Mouse (Mus musculus) bone marrow, adult 2 months (tissue): Measurements from ENCODE around the gene Bcas1. TPM values are rescaled to one million over a fixed set of nuclear protein-coding genes. Genes with fewer than 3 reads are reported as not detected.

Experiments
- H3K27ac ChIP-seq: fragments of 200-500 bp; 2 replicates; pipeline ENCODE4 v1.5.1; 2012; ENCODE audit warnings: low read depth, mild to moderate bottlenecking, control low read depth, inconsistent platforms, low read length; ENCODE audit not compliant: control insufficient read depth, poor library complexity, insufficient read depth
- H3K4me1 ChIP-seq: fragments of 200-500 bp; 2 replicates; pipeline ENCODE4 v1.6.1; 2011; ENCODE audit warnings: low read length; ENCODE audit not compliant: control insufficient read depth, insufficient read depth
- H3K4me3 ChIP-seq: fragments of 200-500 bp; replicated peaks from 2 replicates; pipeline ENCODE3; 2011; ENCODE audit warnings: mild to moderate bottlenecking, low read depth, low read length, control low read depth; ENCODE audit not compliant: control insufficient read depth
- CTCF ChIP-seq: fragments of 200-500 bp; IDR thresholded peaks from 2 replicates; pipeline ENCODE4 v1.5.1; 2011; ENCODE audit warnings: low read length, control low read depth; ENCODE audit not compliant: control insufficient read depth, insufficient read depth
- POLR2A ChIP-seq: fragments of 200-500 bp; IDR thresholded peaks from 2 replicates; pipeline ENCODE4 v1.6.1; 2011; ENCODE audit warnings: low read depth, mild to moderate bottlenecking, control low read depth, low read length, borderline replicate concordance; ENCODE audit not compliant: control insufficient read depth
- WGBS: fragments of 180-500 bp; shearing (Covaris S2); methylation state at CpG from one replicate; pipeline ENCODE4 v1.1.7; 2018; 5-methylcytosine and 5-hydroxymethylcytosine counted together
- polyA plus RNA-seq: library from polyadenylated mRNA; stranded (reverse); fragments of >200 nt; gene quantifications from 2 replicates; pipeline ENCODE4 v1.2.4, GENCODE M21; 2011; ENCODE audit warnings: low replicate concordance; ENCODE audit not compliant: missing spikeins, insufficient read depth, insufficient read length

Gene Bcas1
- polyA plus RNA-seq, 1 experiment: 2.4 TPM

GRCm38 (mm10) chr2:170406438-170406837, 21.2 kb downstream of the Bcas1 start:
- no peak for TF ChIP-seq POLR2A
- no peak for TF ChIP-seq CTCF
- no peaks in the 10 kb centered on the region for H3K4me1 ChIP-seq
- 83% methylated on average over 14 of the region's 14 CpGs for WGBS
- H3K4me3 ChIP-seq: no peak overlapping the region
- no peak overlapping the region for H3K27ac ChIP-seq

GRCm38 (mm10) chr2:170404781-170405573, 22.7 kb downstream of the Bcas1 start:
- 70% methylated on average over 18 of the region's 18 CpGs for WGBS
- H3K4me1 ChIP-seq: no peaks in the 10 kb centered on the region
- H3K27ac ChIP-seq: no peak overlapping the region
- no peak overlapping the region for H3K4me3 ChIP-seq
- no peak for TF ChIP-seq POLR2A
- TF ChIP-seq CTCF: no peak

- TF ChIP-seq POLR2A (no peak), CTCF (no peak)
- Histone ChIP-seq H3K4me1 (no peaks in the 10 kb centered on the region), H3K27ac (no peak overlapping the region), H3K4me3 (no peak overlapping the region)
- WGBS: 69% methylated on average over 10 of the region's 10 CpGs
Observed at GRCm38 (mm10) chr2:170403666-170404385, 23.8 kb downstream of the Bcas1 start.

GRCm38 (mm10) chr2:170401211-170401799, 26.3 kb downstream of the Bcas1 start:
- H3K4me3 ChIP-seq: peak overlapping the region; percentile 3
- peak; percentile 92 for TF ChIP-seq CTCF
- no peak for TF ChIP-seq POLR2A
- H3K27ac ChIP-seq: no peak overlapping the region
- H3K4me1 ChIP-seq: no peaks in the 10 kb centered on the region
- WGBS: under 1% methylated on average over 17 of the region's 17 CpGs

- TF ChIP-seq CTCF: no peak
- TF ChIP-seq POLR2A: no peak
- no peak overlapping the region for H3K4me3 ChIP-seq
- 3% methylated on average over 10 of the region's 10 CpGs for WGBS
- no peaks in the 10 kb centered on the region for H3K4me1 ChIP-seq
- H3K27ac ChIP-seq: no peak overlapping the region
Observed at GRCm38 (mm10) chr2:170400666-170401065, 27.0 kb downstream of the Bcas1 start.

GRCm38 (mm10) chr2:170391994-170392393, 35.7 kb downstream of the Bcas1 start:
- H3K4me3 ChIP-seq: no peak overlapping the region
- peaks cover 1% of the 10 kb centered on the region; the same call in 1 of the 2 replicates for H3K4me1 ChIP-seq
- 86% methylated on average over 1 of the region's 1 CpGs for WGBS
- TF ChIP-seq CTCF: no peak
- H3K27ac ChIP-seq: no peak overlapping the region

- Histone ChIP-seq H3K27ac (no peak overlapping the region), H3K4me3 (no peak overlapping the region), H3K4me1 (peaks cover 1% of the 10 kb centered on the region; the same call in 1 of the 2 replicates)
- no peak for TF ChIP-seq POLR2A
- TF ChIP-seq CTCF: no peak
- WGBS: 28% methylated on average over 5 of the region's 5 CpGs
Observed at GRCm38 (mm10) chr2:170388320-170388719, 39.3 kb downstream of the Bcas1 start.

GRCm38 (mm10) chr2:170385556-170385955, 42.1 kb downstream of the Bcas1 start:
- TF ChIP-seq POLR2A (no peak), CTCF (no peak)
- WGBS: 88% methylated on average over 1 of the region's 1 CpGs
- H3K4me3 ChIP-seq: no peak overlapping the region
- peaks cover 1% of the 10 kb centered on the region; the same call in 1 of the 2 replicates for H3K4me1 ChIP-seq
- H3K27ac ChIP-seq: no peak overlapping the region
